Mouse (Mus musculus): ENCODE results near the gene Vdr. TPM values are rescaled to one million over a fixed set of nuclear protein-coding genes. Genes with fewer than 3 reads are reported as not detected.

Vdr gene
- total RNA-seq, 4 experiments from 2014 or later: 0.36 to 1.4 (median 0.64) TPM

DNA sequence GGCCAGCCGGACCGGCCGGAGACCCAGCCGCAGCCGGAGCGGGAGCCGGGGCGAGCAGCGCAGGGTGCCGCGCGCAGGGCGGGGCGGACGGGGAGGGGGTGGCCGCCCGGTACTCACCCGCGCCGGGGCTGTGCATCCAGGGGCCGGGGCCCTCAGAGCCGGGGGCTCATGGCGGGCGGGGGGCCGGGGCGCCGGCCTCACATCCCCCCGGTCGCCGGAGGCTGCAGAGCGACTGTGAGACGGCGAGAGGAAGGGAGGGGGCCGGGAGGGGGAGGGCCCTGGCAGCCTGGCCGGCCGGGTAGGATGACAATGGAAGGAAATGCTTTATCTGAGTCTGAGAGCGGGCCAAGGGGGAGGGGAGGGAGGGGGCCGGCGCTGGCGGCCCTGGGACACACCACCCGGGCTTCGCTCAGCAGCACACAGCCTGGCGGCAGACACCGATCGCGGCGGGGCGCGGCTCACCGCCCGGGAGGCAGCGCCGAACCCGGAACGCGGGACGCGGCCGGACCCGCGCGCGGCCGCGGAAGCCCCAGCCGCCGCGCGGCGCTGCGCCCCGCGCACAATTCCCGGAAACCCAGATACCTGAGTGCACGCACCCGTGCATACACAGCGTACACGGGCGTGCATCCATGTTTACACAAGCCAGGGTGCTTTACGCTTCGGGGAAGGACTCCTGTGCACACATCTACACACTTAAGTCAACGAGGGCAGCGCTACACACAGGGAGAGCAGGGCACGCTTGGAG is 79.0 kb downstream of the Vdr start:
- no peak for DNase-seq (ENCODE audit: low spot score in 2 of 2)

DNA sequence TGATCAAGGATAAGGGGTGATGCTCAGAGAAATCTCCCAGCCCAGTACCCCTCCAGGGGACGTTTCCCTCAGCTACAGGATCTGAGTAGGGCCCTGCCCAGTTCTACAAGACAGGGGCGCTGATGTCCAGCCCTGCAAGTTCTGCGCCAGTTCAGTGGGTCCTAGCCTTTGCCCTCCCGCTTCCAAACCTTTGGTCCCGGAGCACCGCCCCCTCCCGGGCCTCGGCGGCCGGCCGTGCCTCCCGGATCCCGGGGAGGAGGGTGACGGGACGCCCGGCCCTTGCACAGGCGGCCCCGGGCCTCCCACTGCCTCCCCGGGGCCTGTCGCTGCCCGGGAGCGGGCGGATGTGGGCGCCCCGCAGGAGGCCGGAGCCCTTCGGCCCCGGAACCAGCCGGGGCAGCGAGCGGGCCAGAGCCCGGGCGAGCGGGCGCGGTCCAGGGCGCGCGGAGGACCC is 79.6 kb downstream of the Vdr start:
- DNase-seq (ENCODE audit: low spot score in 2 of 2): no peak

DNA sequence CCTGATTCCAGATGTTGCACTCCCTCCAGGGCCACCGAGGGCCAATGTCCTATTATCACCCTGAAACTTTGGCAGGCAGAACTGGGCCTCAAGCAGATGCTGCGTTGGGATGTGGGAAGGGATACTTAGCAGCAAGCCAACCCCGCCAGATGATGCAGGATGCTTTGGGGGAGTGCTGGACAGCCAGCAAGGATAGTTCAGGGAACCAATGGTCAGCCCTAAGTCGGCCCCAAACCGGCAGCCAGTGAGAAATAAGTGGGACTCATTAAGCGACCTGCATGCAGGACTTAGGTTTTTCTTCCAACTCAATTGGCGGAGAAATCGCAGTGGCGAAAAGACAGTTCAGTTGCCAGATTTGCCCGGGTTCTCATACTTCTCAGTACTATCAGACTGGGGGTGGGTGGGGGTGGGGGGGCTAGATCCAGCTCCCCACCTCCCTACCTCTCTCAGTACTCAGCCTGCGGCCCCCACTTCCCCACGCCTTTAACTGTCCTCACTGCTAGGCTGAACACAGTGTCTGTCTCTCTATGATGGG is 80.1 kb downstream of the Vdr start:
- no peak for DNase-seq (ENCODE audit: low spot score in 2 of 2)

DNA sequence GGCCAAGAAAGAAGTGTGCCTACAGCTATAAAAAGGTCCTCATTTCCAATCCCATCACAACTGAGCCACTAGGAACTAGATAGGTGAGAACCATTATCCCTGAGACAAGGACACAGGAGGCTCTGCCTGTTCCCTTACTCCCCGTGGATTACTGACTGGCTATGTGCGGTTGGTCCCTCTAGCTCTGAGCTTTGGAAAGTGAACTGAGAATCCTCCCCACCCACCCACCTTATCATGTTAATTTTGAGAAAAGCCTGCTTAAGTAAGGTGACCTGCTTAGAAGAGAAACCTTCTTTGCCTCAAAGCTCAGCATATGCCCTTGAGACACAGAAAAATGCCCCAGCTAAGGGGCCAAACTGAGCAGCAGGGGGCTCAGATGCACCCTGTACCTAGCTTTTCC is 81.0 kb downstream of the Vdr start:
- no peak for DNase-seq (ENCODE audit: low spot score in 2 of 2)

DNA sequence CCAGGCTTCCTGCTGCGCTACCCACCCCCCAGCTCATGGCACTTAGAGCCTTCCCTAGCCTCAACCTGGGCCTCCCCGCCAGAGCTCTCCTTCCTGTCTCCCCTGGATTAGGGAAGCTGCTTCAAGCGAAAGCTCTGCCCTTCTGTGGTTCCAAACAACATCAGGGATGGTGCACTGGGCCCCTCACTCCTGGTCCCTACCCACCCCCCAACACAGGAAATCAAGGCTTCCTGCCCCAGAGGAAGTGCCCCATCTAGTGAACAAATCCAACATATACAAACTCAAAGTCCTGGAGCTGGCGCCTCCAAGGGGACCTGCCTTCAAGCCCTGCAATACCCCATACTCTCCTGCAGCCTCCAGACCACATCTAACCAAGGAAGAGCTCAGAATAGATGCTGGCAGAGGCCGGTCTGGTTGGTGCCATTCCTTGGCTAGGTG is 81.5 kb downstream of the Vdr start:
- DNase-seq (ENCODE audit: low spot score in 2 of 2): no peak

DNA sequence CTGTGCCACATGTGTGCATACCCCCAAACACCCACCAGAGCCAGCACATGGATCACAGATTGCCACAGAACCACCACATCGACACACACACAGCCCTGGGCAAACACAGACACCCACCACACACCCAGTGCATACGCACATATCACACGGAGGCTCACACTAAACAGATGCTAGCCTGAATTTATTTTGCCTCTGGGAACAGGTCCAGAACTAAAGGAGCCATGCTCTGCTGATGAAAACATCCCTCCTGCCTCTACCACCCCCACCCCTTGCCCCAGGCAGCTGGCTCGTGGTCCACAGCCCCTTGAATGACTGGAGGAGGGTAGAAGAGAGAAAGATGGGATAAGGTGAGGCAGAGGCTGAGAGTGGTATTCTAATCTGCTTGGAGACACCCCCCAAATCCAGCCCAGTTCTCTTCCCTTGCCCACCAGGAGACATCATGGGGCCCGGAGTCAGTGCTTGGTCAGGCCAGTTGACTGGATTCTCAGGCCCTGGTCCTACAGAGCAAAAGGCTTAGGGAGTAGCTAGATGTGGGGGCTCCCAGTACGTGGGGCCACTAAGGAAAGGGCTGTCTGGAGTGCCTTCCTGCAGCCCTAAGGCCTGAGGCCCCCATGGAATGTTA is 82.1 kb downstream of the Vdr start:
- DNase-seq (ENCODE audit: low spot score in 2 of 2): peak in 1 of 2 experiments; percentile 82

DNA sequence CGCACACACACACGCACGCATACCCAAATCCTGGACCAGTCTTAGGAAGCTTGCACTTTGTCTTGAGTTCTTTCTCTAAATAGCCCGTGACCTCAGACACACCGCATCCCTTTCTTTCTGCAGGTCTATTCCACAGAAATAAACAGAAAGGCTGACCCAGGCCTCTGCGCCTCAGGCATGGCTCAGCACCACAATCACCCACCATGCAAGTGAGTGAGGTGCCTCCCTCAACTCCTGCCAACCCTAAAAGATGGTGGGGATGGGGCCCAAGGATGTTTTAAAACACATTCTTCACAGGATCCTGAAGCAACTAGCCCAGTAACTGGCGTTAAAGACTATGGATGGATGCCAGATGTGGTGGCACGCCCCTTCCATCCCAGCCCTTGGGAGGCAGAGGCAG is 83.0 kb downstream of the Vdr start:
- no peak for DNase-seq (ENCODE audit: low spot score in 2 of 2)

DNA sequence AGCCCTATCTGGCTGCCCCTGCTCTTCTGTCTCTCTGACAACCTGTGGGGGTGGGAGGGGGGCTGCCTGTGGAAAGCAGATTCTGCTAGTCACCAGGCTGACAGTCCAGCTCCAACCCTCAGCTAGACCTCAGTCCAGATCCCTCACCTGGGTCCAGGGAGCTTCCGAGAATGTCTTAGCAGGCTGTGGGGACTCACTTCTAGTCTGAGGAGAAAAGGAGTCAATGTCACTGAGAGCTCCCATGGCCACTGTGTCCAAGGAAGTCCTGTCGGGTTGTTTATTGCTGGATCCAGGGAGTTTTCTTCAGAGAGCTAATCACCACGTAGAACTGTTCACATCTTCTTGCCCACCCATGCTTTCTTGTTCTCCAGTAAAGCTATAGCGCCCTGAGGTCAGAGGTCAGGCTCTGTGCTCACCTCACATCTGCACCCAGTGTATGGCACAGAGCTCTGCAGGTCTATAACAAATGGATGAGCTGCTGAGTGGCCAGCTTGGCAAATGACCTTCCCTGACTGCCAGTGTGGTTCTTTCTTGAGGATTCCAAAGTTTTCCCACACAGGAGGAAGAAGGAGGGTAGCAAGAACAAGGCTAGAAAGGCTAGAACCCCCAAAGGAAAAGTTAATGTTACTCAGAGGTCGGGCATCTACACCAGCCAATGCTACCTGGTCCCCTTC is 83.7 kb downstream of the Vdr start:
- DNase-seq (ENCODE audit: low spot score in 2 of 2): no peak

DNA sequence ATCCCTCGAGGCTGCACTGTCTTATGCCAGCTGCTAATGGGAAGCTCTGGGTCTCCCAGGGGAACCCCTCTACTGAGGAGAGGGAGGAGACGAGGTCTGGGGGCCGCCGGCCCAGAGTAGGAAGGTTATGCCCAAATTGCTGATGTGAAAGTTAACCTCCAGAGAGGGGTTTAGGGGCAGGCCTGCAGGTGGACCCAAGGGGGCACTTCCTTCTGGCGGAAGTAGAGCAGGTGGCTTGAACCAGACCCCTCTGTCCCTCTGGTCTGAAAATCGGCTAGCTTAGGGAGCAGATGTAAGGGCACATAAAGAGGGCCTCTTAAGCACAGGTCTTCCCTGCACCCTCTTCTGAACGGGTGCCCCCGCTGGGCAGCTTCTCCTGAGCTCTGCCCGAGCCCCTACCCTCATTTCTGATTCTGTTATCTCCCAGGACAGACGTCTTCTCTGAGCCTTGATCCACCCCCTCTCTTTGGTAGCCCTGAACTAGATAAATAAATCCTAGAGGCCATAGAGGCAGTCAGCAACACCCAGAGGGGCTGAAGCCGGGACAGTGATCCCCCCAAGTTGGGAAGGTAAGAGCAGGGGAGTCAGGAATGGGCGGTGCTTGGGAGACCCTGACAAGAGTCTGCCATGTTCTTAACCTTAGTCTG is 84.4 kb downstream of the Vdr start:
- no peak for DNase-seq (ENCODE audit: low spot score in 2 of 2)

DNA sequence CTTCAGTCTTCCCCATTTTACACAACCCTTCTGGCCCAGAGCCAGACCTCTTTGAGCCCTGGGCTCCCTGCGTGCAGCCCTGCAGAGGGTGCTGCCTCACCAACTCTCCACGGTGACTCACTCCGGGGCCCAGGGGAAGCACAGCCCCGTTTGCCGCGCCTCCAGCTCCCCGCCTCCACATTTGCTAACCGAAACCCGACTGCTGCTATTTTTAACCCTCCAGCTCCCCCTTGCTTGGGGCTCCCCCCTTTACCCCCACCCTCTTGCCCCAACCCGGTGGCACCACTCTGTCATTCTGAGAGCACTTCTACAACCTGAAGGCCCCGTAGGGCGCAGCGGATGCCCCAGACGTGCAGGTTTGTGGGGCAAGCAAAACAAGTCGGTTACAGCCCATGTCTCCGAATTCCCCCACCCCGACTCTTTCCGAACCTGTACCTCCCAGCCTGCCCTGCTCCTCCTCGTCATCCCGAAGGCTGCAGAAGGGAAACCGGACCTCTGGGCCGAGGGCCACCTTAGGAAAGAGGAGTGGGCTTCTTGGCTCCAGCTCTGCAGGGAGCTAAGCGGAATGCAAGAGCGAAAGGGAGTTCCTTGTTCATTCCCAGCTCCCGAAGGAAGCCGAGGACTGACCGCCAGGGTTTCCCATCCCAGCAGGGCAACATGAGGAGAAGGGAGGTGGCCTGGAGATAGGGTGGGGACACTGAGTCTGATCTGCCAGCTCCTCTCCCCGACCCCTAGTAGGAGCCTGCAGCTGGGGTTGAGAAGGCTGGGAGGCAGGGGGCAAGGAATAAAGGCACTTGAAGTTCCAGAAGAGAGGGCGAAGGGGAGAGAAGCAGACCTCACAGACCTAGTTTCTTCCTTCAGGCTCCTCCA is 85.1 kb downstream of the Vdr start:
- peak; percentile 57 to 80 for DNase-seq (ENCODE audit: low spot score in 2 of 2)

DNA sequence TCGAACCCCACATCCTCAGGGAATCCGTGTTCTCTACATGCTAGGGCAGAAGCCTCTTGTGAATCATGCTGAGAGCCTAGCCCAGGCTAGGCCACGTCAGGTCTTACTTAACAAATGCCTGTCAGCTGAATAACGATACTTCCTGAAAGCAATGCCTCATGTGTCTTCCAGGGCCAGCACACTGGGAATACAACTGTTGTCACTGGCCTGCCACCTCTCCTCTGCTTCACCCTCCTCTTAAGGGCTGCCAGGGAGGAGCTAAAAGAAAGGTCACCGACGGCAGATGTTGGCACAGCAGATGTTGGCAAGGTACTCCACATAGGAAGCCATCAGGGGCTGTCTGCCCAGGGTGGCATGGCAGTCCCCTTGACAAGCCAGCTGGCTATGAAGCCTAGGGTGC is 86.4 kb downstream of the Vdr start:
- no peak for DNase-seq (ENCODE audit: low spot score in 2 of 2)

DNA sequence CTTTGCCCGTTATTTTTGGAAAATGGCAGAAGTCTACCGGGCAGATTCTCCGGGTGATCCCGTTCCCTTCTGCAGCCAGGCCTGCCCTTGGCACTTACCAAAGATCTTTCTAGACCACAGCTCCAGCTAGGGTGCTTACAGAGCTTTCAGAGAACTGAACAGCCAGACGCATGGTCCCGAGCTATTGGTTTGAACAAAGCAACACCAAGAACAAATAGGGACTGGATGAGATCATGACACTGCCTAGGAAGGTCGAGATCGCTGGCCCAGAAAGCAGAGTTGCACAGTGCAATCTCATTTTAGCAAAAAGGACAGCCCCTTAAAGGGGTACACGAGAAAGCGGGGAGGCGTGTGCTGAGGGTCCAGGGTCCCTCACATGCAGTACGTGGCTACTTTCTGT is 87.0 kb downstream of the Vdr start:
- DNase-seq (ENCODE audit: low spot score in 2 of 2): no peak

DNA sequence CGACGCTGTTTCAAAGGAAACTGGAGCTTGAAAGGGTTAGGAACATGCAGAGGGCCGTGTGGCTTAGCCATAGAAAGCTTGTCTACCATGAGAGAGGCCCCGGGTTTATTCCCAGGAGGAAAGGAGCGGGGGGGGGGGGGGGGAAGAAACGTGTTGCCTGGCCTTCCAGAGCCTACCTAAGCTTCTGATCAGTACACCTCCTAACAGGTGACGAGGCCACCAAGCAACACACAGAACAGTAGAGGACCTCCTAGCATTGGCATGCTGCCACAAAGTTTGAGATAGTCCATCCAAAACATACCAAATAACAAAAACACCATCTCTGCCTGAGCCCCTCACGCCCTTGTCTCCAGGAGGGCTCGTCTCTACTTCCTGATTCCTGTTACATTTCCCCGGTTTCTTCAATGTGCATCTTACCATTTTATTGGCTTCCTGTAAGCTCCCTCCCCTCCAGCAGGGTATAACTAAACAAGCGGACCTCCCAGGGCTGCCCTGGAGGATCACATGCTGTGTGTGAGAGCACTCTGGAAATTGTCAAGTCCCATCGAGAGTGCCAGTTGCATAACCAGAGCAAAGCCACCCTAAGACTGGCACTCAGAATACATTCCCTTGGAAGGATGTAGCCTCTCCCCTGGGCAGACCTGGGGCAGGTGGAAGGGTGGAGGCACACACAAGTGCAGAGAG is 87.7 kb downstream of the Vdr start:
- no peak for DNase-seq (ENCODE audit: low spot score in 2 of 2)

DNA sequence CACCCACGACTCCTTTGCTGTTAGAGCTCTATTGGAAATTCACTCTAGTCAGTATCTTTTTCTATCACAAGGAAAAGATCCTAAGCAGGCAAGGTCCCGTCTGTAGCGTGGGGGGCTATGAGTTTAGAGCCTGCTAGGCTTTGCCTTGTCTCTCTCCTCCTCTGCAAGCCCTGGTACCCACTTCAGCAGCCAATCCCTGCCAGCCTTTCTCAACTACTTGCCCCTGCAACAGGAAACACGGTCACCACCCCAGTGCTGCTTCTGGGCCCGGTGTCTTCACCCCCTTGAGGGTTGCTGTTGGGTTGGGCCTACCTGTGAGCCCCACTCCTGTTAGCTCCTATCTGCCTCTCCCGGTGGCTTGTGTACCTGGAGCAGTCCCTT is 88.5 kb downstream of the Vdr start:
- no peak for DNase-seq (ENCODE audit: low spot score in 2 of 2)

DNA sequence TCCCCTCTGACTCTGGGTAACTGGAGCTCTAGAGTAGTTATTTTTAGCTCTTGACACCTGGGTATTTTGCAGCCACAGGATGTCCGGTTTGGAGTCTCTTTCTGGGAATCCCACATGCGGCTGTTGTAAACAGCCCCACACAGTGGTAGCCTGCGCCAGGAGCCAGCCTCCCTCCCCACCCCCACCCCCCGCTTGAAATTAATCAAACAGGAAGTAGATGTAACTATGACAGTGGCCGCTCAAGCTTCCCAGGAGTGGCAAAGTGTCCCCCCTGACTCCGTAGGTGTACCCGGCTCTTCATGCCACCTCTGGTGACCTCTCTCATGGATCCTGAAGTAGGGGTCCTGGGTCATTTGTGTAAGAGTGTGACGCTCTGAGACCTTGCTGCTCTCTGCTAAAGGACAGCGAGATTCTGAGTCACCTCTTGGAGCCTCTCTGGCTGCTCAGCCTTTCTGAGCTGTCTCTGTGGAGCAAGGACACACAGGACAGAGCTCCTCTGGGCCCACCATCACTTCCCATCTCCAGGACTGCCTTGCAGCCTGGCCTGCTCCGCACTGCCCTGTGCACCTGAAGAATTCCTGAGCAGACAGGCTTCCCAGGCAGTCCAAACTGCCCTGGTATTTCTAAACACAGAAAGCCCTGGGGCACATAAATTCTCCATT is 89.0 kb downstream of the Vdr start:
- DNase-seq (ENCODE audit: low spot score in 2 of 2): no peak

DNA sequence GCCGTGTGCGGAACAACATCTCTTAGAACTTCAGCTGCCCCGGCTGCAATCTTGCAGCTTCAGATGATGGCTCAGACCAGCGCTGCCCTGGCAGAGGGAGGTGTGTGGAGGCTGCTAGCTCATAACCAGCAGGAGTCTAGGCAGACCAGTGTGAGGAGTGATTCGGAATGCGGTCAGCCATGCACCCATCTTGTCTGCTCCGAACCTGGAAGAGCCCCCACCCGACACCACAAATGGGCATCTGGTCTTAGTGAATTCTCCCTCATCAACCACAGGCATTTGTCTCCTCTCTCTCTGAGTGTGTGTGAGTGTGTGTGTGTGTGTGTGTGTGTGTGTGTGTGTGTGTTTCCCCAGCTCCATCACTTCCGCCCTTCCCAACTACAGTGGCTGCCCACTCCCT is 90.5 kb downstream of the Vdr start:
- no peak for DNase-seq (ENCODE audit: low spot score in 2 of 2)

DNA sequence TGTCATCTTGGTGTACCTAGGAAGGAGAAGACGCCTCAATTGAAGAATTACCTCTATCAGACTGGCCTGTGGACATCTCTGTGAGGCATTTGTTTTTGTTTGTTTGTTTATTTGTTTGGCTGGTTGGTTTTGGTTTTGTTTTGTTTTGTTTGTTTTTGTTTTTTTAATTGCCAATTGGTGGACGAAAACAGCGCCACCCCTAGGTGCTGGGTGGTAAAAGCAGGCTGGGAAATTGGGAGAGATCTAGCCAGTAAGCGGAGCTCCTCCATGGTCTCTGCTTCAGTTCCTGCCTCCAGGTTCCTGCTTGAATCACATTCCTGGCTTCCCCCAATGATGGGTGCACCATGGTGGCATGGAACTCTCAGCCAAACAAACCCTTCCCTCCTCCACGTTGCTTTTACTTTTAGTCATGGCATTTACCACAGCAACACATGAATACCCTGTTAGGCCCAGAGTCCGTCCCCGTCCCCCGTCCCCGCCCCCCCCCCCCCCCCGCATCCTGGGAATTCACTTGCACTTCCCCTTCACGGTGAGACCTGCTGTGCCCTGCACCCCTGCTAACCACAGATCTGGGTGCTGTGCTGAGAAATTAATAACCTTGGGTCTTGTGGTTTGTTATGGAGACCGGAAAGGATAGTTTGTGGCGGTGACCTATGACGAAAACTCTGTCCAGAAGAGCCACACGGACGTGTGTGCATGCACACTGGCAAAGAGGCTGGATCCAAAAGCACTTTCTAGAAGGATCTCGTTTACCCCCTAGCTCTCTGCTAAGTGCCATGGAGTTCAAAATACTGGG is 94.0 kb downstream of the Vdr start:
- no peak for DNase-seq (ENCODE audit: low spot score in 2 of 2)

DNA sequence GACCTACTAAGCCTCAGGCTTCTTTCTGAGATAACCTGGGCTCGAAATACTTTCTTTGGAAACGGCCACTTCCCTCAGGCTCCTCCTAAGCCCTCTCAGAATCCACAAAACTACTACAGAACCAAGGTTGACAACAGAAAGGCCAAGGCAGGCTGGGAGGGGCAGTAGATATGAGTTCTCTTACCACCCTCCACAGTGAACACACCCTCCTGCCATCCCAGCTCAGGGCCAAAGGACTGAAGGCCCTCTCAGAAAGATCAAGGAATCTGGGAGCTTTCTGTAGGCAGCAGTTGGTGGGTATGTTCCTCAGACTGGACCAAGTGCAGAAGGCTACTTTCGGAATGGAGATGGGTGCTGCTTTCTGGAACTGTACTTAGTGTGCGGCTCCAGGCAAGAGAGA is 95.2 kb downstream of the Vdr start:
- no peak for DNase-seq (ENCODE audit: low spot score in 2 of 2)

DNA sequence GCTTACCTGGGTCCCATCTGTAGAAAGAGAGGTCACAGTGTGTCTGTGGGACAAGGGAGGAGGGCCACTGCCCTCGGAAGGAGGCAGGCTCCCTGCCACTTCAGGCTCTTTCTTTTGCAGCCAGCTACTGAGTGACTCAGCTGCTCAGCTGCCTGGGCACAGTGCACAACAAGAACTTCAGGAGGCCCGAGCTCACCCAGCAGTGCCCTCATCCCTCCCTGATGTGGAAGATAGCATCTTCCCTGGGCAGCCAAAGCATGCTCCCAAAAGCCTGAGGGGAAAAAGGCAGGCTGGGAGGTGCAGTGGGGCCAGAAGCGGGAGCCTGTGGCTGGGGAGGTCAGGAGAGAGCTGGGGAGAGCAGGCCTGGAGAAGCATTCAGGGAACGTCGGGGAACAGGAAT is 95.7 kb downstream of the Vdr start:
- no peak for DNase-seq (ENCODE audit: low spot score in 2 of 2)

Data from left cerebral cortex, adult 8-10 months (tissue).